Mouse (Mus musculus): ENCODE measurements around the gene Fmod.

GRCm38 (mm10) chr1:134048759-134049158 is 11.7 kb downstream of the Fmod start:
- TF ChIP-seq CTCF (IDR thresholded peaks at IDR 0.05; ENCODE audit: control insufficient read depth, insufficient read depth, low read length) (peak; percentile 89), POLR2A (IDR thresholded peaks at IDR 0.05; ENCODE audit: borderline replicate concordance, control insufficient read depth, low read depth, low read length) (no peak)

Data from bone marrow, adult 2 months (tissue).